Mouse (Mus musculus) brain, adult 2 months (tissue): ENCODE measurements around the gene Stag1.

Experiments used
- DNase-seq: peaks from one replicate; pipeline ENCODE4 v3.0.0; 2011; ENCODE audit warnings: low read depth, low spot score

The Stag1 gene

GRCm38 (mm10) chr9:100597546-100597945 lies at the start of gene Stag1:
TSS of gene Stag1 (plus strand) at chr9:100597798.
- DNase-seq = no peak

DNA sequence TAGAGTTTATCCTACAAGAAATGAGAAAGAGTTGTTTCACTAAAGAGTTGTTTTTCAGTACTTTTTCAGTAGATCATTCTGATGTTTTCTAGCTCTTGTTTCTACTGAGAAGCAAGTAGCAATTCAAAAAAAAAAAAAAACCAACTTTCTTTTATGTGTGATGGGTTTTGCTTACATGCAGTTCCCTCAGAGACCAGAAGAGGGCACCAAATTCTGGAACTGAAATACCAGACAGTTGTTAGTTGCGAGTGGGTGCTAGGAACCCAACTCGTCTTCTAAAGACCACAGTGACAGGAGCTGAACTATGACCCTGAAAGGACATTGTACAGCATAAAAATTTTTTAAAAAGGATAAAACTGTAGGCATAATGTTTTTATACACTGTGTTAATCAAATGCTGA lies 49.3 kb upstream of the Stag1 start:
- DNase-seq = peak; percentile 24

GRCm38 (mm10) chr9:100555686-100556085 lies 41.9 kb upstream of the Stag1 start:
- DNase-seq = no peak

- peak; percentile 38 for DNase-seq
These were observed 39.5 kb upstream of the Stag1 start for GRCm38 (mm10) chr9:100558023-100558573.

- peak; percentile 90 for DNase-seq
These were observed 38.6 kb upstream of the Stag1 start for GRCm38 (mm10) chr9:100558991-100559390.

- peak; percentile 96 for DNase-seq
These were observed 37.2 kb upstream of the Stag1 start for GRCm38 (mm10) chr9:100560251-100560890.

DNA sequence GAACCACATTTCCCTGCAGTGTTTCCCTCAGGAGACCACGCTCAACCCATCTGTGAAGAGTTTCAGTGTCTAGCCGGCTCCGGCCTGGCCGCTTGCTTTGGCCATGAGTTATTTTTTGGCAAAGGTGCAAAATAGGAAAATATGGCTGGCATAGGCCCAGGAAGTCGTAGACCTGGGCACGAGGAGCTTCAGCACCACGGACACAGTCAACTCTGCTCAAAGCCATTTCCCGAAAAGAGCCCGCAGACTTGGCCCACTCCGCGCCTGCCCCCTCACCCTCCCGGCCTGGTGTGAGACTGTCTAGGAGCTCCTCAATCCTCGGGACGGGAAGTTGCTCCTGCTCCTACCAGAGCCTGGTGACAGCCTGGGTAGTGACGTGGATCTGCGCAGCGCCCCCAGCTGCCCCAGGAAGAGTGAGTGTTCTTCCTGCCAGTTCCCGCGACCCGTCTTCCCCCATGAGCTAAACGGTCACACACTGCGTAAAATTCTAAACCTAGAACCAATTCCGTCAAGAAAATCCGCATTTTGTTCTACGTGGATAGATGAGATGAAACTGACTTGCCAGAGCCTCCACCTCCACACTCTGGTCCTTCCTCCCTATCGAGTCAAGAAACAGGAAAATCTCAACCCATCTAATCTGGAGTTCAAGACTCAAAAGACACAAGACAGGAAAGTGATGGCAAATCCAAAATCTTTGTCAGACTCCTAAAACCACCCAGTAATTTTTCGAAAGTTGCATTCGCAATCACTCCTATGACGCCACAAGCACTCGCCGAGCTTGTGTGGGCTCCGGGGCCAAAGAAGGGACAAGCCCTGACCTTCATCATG lies 27.6 kb upstream of the Stag1 start:
- DNase-seq = peak; percentile 94

GRCm38 (mm10) chr9:100570626-100571233 lies 26.9 kb upstream of the Stag1 start, which contains the start of gene Slc35g2:
TSS of gene Slc35g2 (minus strand) at chr9:100571090.
- peak; percentile 61 for DNase-seq

GRCm38 (mm10) chr9:100571511-100571910 lies 26.1 kb upstream of the Stag1 start:
- no peak for DNase-seq

GRCm38 (mm10) chr9:100573300-100573699 lies 24.3 kb upstream of the Stag1 start:
- DNase-seq = peak; percentile 30

- DNase-seq = peak; percentile 24
These were observed 23.7 kb upstream of the Stag1 start for GRCm38 (mm10) chr9:100573942-100574341.

GRCm38 (mm10) chr9:100580196-100580740 lies 17.3 kb upstream of the Stag1 start:
- DNase-seq = no peak

DNA sequence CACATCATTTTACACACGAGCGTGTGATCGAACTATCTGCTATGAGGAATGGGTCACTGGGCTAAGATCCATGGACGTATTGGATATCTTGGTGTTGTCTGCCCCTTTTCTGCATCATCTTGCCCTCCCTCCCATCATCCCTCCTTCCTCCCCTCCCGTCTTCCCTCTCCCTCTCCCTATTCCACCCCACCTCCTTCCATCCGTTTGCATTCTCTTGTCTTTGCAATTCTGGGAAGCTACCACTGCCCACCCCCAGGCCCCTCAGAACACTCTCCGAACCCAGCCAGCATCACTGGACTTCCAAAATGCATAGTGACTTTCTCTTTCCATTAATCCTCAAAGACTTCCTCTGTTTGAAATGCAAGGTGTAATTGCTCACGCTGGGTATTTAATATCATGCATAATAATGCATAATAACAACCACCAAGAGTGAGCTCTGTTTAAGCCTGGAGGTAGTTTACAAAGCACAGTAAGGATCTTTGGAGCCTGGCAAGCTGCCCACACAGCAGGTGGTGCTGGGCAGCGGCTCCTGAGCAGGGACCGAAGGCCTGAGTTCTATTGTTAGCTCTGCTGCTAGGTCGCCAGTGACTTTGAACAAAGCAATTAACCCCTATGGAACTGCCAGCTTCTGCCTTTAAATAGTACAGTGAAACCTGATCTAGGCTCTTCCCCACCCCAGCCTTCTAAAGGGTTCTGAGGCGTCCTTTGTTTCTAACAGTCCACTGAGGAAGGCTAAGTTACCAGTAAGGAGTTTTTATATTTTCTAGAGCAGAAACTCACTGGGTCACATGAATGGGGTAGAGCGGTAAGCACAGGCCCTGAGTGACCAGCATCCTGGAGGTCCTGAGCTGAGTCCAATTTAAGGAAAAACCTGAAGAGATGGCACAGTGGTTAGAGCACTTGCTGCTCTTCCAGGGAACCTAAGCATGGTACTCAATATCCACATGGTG lies 15.8 kb upstream of the Stag1 start:
- DNase-seq = peak; percentile 80

- peak; percentile 87 for DNase-seq
These were observed 14.6 kb upstream of the Stag1 start for GRCm38 (mm10) chr9:100582883-100583575.

GRCm38 (mm10) chr9:100584031-100584430 lies 13.6 kb upstream of the Stag1 start:
- DNase-seq = no peak

- peak; percentile 29 for DNase-seq
These were observed 7.1 kb upstream of the Stag1 start for GRCm38 (mm10) chr9:100590462-100590861.

DNA sequence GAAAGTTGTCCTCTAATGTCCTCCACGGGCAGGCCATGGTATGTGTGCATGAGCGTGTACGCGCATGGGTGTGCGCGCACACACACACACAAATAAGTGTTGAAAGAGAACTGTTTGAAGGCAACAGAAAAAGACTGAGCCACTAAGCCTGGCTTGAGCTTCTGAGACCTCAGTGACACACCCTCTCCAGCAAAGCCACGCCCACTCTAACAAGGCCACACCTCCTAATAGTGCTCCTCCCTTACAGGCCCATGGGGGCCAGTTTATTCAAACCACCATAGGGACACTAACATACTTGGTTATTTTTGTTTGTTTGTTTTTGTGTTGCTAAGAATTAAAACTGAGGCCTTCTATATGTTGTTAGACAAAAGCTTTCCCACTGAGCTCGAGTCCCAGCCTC lies 1.3 kb upstream of the Stag1 start:
- no peak for DNase-seq

DNA sequence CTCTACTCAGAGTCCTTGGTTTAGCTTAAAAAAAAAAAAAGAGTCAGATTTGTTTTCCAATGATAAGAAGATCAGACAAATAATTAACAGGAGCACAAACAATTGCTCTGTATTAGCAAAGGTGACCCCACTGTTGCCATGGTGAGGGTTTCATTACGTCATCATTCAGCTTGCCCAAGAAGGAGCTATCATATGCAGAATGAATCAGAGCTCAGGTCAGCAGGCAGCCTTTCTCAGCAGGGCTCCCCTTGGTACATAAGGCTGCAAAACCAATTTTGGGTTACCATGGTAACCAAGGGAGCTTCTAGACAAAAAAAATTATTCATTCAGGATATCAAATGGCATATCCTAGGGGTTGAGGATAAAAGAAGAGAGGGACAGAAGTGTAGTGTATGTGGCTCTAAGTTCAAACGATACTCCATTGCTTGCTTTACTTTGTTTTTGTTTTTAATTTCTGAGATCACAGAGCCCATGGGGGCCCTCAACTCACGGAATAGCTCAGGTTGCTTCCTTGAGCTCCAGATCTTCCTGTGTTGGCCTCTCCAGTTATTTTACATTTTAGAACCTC lies 2.2 kb downstream of the Stag1 start:
- DNase-seq = peak; percentile 87

- DNase-seq = peak; percentile 17
These were observed 4.5 kb downstream of the Stag1 start for GRCm38 (mm10) chr9:100602130-100602529.

- DNase-seq = no peak
These were observed 5.6 kb downstream of the Stag1 start for GRCm38 (mm10) chr9:100603156-100603555.
